Mouse (Mus musculus) layer of hippocampus, adult 9-10 months (tissue): ENCODE results near the gene Nphp1.

Experiments
- DNase-seq: peaks from one replicate; pipeline ENCODE4 v3.0.0; 2022; ENCODE audit warnings: low spot score

Gene Nphp1

GRCm38 (mm10) chr2:127788440-127789116 lies at the start of gene Nphp1:
Gene Nphp1 (minus strand): TSS chr2:127788897.
- peak; percentile 13 for DNase-seq

DNA sequence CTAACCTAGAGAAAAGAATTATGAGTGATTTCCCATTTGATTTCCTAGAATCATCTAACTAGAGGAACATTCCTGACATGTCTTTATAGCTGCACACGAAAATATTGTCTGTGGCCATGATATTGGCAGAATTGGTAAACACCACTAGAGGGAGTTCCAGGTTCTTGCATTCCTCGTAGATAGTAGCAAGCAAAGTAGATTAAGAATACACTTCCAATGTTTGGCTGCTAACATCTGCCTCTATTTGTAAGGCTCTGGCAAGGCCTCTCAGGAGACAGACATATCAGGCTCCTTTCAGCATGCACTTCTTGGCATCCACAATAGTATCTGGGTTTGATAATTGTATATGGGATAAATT lies 44.1 kb upstream of the Nphp1 start:
- DNase-seq, result no peak

- no peak for DNase-seq
These were observed 43.6 kb upstream of the Nphp1 start for GRCm38 (mm10) chr2:127832103-127832832.

GRCm38 (mm10) chr2:127831401-127832102 lies 42.9 kb upstream of the Nphp1 start, which contains the start of gene Bub1:
Gene Bub1 (minus strand): TSS chr2:127831865.
- DNase-seq, result peak; percentile 66

- DNase-seq, result peak; percentile 75
These were observed 3.4 kb upstream of the Nphp1 start, which contains the start of gene Mtln for GRCm38 (mm10) chr2:127791919-127792603. Gene Mtln (minus strand): TSS chr2:127792488.

- no peak for DNase-seq
These were observed 1.1 kb upstream of the Nphp1 start for GRCm38 (mm10) chr2:127789651-127790270.

- no peak for DNase-seq
These were observed 441 bp upstream of the Nphp1 start for GRCm38 (mm10) chr2:127789138-127789537.

DNA sequence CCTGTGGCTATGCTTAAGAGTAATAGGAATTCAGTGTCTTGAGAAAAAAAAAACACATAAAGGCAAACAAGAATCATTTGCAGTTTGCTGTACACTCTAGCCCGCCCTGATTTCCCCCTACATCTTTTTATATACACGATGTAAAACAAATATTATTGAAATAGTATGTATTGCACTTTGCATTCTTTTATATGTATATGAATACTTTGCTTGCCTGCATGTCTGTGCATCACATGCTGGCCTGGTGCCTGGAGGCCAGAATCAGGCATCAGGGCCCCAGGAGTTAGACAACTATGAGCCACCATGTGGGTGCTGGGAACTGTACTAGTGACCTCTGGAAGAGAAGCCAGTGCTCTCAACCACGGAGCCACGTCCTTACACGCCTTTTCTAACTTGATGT lies 1.5 kb downstream of the Nphp1 start:
- DNase-seq, result no peak

DNA sequence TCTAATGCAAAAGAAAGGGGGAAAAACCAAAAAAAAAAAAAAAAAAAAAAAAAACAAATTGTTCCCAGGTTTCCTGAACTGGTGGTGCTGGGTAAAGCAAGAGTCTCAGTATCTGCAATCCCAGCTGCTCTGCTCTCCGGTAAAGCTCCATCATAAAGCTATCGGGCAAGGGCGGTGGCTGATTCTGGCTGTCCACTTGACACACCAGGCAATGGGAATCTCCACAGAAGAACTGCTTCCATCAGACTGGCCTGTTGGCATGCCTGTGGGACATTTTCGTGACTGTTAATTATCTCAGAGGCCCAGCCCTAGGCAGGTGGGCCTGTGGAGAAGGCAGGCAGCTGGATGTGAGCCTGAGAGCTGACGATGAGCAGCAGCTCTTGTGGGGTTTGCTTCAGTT lies 10.2 kb downstream of the Nphp1 start:
- DNase-seq, result no peak

DNA sequence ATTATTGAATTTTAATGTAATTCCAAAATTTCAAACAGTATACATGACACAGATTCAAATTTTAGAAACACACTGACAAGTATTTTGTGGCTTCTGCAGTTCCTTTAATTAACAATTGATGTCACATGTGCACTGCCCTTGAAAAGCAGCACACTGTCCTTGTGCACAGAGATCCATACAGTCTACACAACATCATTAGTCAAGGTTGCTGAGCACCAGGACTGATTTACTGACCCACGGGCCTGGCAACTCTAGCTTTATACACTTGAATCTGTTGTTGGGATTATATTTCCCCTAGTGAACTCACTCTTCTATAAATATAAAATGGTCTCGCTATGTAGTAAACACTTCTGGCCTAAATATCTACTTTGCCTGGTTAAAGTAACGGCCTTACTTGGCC lies 13.7 kb downstream of the Nphp1 start:
- no peak for DNase-seq

GRCm38 (mm10) chr2:127774578-127774941 lies 14.1 kb downstream of the Nphp1 start:
- no peak for DNase-seq

- DNase-seq, result no peak
These were observed 14.6 kb downstream of the Nphp1 start for GRCm38 (mm10) chr2:127773938-127774577.

DNA sequence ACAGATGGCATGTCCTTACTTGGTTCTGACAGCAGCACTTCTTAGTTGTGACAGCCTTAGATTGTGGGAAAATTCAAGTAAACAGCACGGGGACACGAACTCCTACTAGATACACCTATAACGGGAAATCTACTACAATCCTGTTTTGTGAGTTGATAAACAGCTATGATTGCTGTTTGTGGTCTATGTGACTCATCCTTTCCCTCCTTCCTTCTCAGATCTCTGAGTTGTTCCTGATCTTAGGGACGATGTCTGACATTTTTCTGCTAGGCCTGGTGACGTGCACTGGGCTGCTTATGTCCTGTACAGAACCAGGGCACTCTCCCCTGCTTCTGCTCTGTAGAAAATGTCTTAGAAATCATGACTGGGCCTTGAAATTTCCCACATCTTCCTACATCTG lies 27.1 kb downstream of the Nphp1 start:
- DNase-seq, result no peak

DNA sequence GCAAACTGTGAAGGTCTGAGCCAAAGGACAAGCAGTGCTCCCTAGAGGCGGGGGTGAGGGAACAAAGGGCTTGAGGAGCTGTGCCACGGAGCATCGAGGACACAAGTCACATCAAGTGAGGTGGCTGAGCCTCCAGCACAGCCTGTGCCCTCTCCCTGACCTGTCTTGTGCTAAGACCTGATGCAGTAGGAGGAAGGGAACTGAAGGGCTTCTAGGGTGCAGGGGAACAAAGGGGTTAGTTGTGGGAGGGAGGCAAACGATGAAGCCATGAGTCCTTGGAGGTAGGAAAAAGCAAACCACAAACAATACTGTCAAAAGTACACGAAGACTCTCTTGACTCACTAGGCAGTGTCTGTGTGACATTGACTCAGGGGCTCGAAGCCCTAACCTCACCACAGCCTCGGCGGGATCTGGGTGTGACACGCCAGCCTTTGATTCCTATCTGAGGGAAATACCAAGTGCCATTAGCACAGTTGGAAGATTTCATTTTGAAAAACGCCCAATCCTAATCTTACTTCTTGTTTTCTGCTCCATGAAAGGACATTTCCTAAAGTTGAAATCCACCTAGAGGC lies 28.2 kb downstream of the Nphp1 start:
- no peak for DNase-seq

DNA sequence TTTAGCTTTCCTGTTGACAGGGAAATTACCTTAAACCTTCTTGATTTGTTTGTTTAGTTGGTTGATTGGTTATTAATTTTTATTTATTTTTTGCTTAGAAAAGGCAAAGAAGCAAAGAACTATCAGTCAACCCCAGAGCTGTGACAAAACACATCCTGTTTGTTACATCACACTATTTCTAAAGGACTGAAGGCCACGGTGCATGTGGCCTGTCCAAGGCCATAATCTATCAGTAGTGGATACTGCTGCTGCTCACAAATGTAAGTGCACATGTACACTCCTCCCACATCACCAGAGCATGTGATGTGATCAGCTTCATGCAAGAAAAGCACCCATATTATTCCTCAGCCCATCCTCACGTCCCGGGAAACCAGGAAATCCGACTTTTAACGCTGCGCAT lies 28.7 kb downstream of the Nphp1 start:
- no peak for DNase-seq

- no peak for DNase-seq
These were observed 29.4 kb downstream of the Nphp1 start for GRCm38 (mm10) chr2:127759157-127759880.

DNA sequence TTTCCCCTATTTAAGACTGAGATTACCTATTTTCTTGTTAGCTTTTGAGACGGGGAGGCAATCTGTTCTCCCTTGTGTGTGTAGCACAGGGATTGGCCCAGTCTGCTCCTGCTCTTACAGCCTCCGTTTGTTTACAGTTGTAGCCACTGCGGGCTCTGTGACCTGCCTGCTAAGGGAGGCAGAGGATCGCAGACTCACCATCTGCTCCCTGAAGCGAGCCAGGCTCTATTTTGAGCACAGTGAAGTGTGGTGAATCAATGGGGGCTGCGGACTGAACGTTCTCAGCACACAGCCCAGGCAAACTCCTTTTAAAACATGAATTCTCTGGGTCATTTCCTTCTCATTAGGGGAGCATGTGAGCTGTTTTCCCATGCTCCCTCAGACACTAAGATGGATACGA lies 31.5 kb downstream of the Nphp1 start:
- DNase-seq, result no peak

GRCm38 (mm10) chr2:127754113-127754512 lies 34.6 kb downstream of the Nphp1 start:
- DNase-seq, result no peak

- no peak for DNase-seq
These were observed 36.7 kb downstream of the Nphp1 start for GRCm38 (mm10) chr2:127751849-127752610.

- no peak for DNase-seq
These were observed 39.3 kb downstream of the Nphp1 start for GRCm38 (mm10) chr2:127749376-127749775.
